Mouse (Mus musculus) left cerebral cortex, postnatal 14 days (tissue): ENCODE results near the gene Nek6. TPM values are rescaled to one million over a fixed set of nuclear protein-coding genes. Genes with fewer than 3 reads are reported as not detected.

Source experiments
- DNase-seq, 2 experiments: peaks; one replicate each; pipeline ENCODE4 v3.0.0; 2021 to 2022; ENCODE audit warnings: low spot score in 2 of 2, mixed read lengths in 1 of 2
- intact Hi-C: fragments of 180-260 bp; cut with DNase I; formaldehyde crosslinking; loops from one replicate; pipeline ENCODE4 v1.15.1; 2025
- total RNA-seq, 2 experiments: library from RNA; stranded (reverse); gene quantifications; 2 replicates each; pipeline ENCODE4 v1.2.3; 2021

Nek6 gene
- total RNA-seq, 2 experiments from 2014 or later: 26.3 to 28.9 TPM

GRCm38 (mm10) chr2:38556721-38557120, 45.3 kb downstream of the Nek6 start:
- DNase-seq: no peak
- intact Hi-C loops: no loop called here

- intact Hi-C loops: no loop called here
- no peak for DNase-seq
These were observed 49.1 kb downstream of the Nek6 start for GRCm38 (mm10) chr2:38560296-38561227.

- DNase-seq: no peak
- intact Hi-C loops: no loop called here
These were observed 51.2 kb downstream of the Nek6 start for GRCm38 (mm10) chr2:38562596-38562995.

GRCm38 (mm10) chr2:38571971-38572601, 60.6 kb downstream of the Nek6 start:
- no peak for DNase-seq
- intact Hi-C loops: no loop called here

GRCm38 (mm10) chr2:38574697-38575096, 63.3 kb downstream of the Nek6 start:
- intact Hi-C loops: no loop called here
- no peak for DNase-seq

GRCm38 (mm10) chr2:38578602-38579521, 67.4 kb downstream of the Nek6 start:
- peak in 1 of 2 experiments; percentile 19 for DNase-seq
- intact Hi-C loops: no loop called here

GRCm38 (mm10) chr2:38579528-38579927, 68.1 kb downstream of the Nek6 start:
- DNase-seq: no peak
- intact Hi-C loops: no loop called here

GRCm38 (mm10) chr2:38583982-38584381, 72.5 kb downstream of the Nek6 start:
- intact Hi-C loops: no loop called here
- DNase-seq: no peak

- intact Hi-C loops: no loop called here
- no peak for DNase-seq
These were observed 73.3 kb downstream of the Nek6 start for GRCm38 (mm10) chr2:38584514-38585378.

- no peak for DNase-seq
- intact Hi-C loops: no loop called here
These were observed 73.9 kb downstream of the Nek6 start for GRCm38 (mm10) chr2:38585379-38585736.

GRCm38 (mm10) chr2:38586733-38587132, 75.3 kb downstream of the Nek6 start:
- intact Hi-C loops: no loop called here

GRCm38 (mm10) chr2:38591751-38592459, 80.5 kb downstream of the Nek6 start:
- intact Hi-C loops: loop anchor here (5.0 kb wide), 1 partner anchor 160 kb away; no protein-coding TSS in a partner anchor
- peak; percentile 55 to 68 for DNase-seq

More at GRCm38 (mm10) chr2:38586733-38587132, 75.3 kb downstream of the Nek6 start:
- DNase-seq: no peak

- intact Hi-C loops: loop anchor here (5.0 kb wide), 2 partner anchors 83 to 163 kb away; partner anchors contain the start of gene Nek6
- DNase-seq: no peak
These were observed 83.4 kb downstream of the Nek6 start for GRCm38 (mm10) chr2:38594874-38595273.

GRCm38 (mm10) chr2:38597896-38598295, 86.5 kb downstream of the Nek6 start:
- DNase-seq: no peak

GRCm38 (mm10) chr2:38598395-38598794, 87.0 kb downstream of the Nek6 start:
- intact Hi-C loops: loop anchor here (5.0 kb wide), 1 partner anchor 86 kb away; the partner anchor contains the start of gene Nek6
- DNase-seq: no peak

More at GRCm38 (mm10) chr2:38597896-38598295, 86.5 kb downstream of the Nek6 start:
- intact Hi-C loops: loop anchor here (5.0 kb wide), 1 partner anchor 86 kb away; the partner anchor contains the start of gene Nek6

GRCm38 (mm10) chr2:38600842-38601241, 89.4 kb downstream of the Nek6 start:
- DNase-seq: no peak
- intact Hi-C loops: no loop called here

GRCm38 (mm10) chr2:38607716-38608115, 96.3 kb downstream of the Nek6 start:
- intact Hi-C loops: no loop called here

GRCm38 (mm10) chr2:38608831-38609309, 97.4 kb downstream of the Nek6 start:
- no peak for DNase-seq
- intact Hi-C loops: no loop called here

More at GRCm38 (mm10) chr2:38607716-38608115, 96.3 kb downstream of the Nek6 start:
- no peak for DNase-seq
